Mouse (Mus musculus) midbrain, postnatal 0 days (tissue): ENCODE results near the gene Gm13288. TPM values are rescaled to one million over a fixed set of nuclear protein-coding genes. Genes with fewer than 3 reads are reported as not detected.
"Not testable (repeated sequence)": the region's sequence is repeated elsewhere in the genome, so short reads cannot be mapped to it uniquely, and the experiment has no call there.

Experiments
- ATAC-seq: fragments of 200-750 bp; cut with Nextera tagmentation; 2 replicates; pipeline ENCODE4 v1.8.0; 2017; ENCODE audit warnings: moderate number of reproducible peaks, mild to moderate bottlenecking, moderate TSS enrichment, moderate library complexity; ENCODE audit not compliant: low FRiP score
- DNase-seq: peaks from one replicate; pipeline ENCODE4 v3.0.0-alpha.2; 2015; ENCODE audit warnings: low spot score
- H3K27ac ChIP-seq: fragments of 300-500 bp; sonication (generic); 2 replicates; pipeline ENCODE4 v1.5.1; 2014; ENCODE audit warnings: low read depth, mild to moderate bottlenecking, low read length, mixed read lengths
- H3K27me3 ChIP-seq: fragments of 300-500 bp; sonication (generic); 2 replicates; pipeline ENCODE4 v1.6.1; 2014; ENCODE audit warnings: low read length, control low read depth, mixed read lengths; ENCODE audit not compliant: insufficient read depth
- H3K36me3 ChIP-seq: fragments of 300-500 bp; sonication (generic); 2 replicates; pipeline ENCODE4 v1.6.1; 2014; ENCODE audit warnings: low read length, control low read depth, mixed read lengths; ENCODE audit not compliant: insufficient read depth
- H3K4me1 ChIP-seq: fragments of 300-500 bp; sonication (generic); 2 replicates; pipeline ENCODE4 v1.6.1; 2014; ENCODE audit warnings: mild to moderate bottlenecking, control low read depth, antibody characterized with exemption, low read length, mixed read lengths; ENCODE audit not compliant: insufficient read depth
- H3K4me2 ChIP-seq: fragments of 300-500 bp; sonication (generic); 2 replicates; pipeline ENCODE4 v1.6.1; 2014; ENCODE audit warnings: low read depth, mild to moderate bottlenecking, low read length, mixed read lengths; ENCODE audit not compliant: poor library complexity, severe bottlenecking
- H3K4me3 ChIP-seq: fragments of 300-500 bp; sonication (generic); 2 replicates; pipeline ENCODE4 v1.5.1; 2014; ENCODE audit warnings: low read depth, mild to moderate bottlenecking, low read length, moderate library complexity
- H3K9ac ChIP-seq: fragments of 300-500 bp; sonication (generic); replicated peaks from 2 replicates; pipeline ENCODE4 v1.6.1; 2014; ENCODE audit warnings: mild to moderate bottlenecking, low read length, moderate library complexity, mixed read lengths; ENCODE audit not compliant: poor library complexity, severe bottlenecking
- H3K9me3 ChIP-seq: fragments of 300-500 bp; sonication (generic); 2 replicates; pipeline ENCODE4 v1.6.1; 2016; ENCODE audit warnings: low read length, control low read depth
- CTCF ChIP-seq: IDR thresholded peaks from 2 replicates; pipeline ENCODE4 v1.5.1; 2016; ENCODE audit warnings: antibody characterized with exemption, mild to moderate bottlenecking
- WGBS: fragments of 180-500 bp; shearing (Covaris S2); extraction: QIAGEN DNeasy Blood & Tissue Kit; methylation state at CpG from one replicate; pipeline ENCODE4 v1.1.7; 2014; 5-methylcytosine and 5-hydroxymethylcytosine counted together
- polyA plus RNA-seq: library from polyadenylated mRNA; unstranded; fragments of >200 nt; fragmentation: Nextera tagmentation; extraction: Ambion mirVana; gene quantifications from 2 replicates; pipeline ENCODE4 v1.2.1, GENCODE M21; 2015
- total RNA-seq: library from RNA; depleted of rRNA; stranded (reverse); fragments of >200 nt; gene quantifications from 2 replicates; pipeline ENCODE4 v1.2.3, GENCODE M21; 2014

Gene Gm13288
- total and polyA plus RNA-seq, 2 experiments from 2014 or later, result not detected

GRCm38 (mm10) chr4:88782335-88782734 is 23.0 kb upstream of the Gm13288 start:
- not testable (repeated sequence) for H3K27ac ChIP-seq, H3K9ac ChIP-seq, ATAC-seq, H3K4me2 ChIP-seq, H3K4me3 ChIP-seq, H3K4me1 ChIP-seq, DNase-seq, H3K27me3 ChIP-seq, H3K9me3 ChIP-seq, H3K36me3 ChIP-seq
- 0 out of 2 replicates have a peak, but pooled peaks have one; percentile 12 for TF ChIP-seq CTCF
- WGBS, result no CpG with 5 or more reads among the region's 31 CpGs

- H3K27me3 ChIP-seq, H3K4me2 ChIP-seq, H3K27ac ChIP-seq, H3K36me3 ChIP-seq, ATAC-seq, H3K9ac ChIP-seq, H3K4me3 ChIP-seq, DNase-seq, H3K4me1 ChIP-seq, H3K9me3 ChIP-seq: not testable (repeated sequence)
- WGBS, result no CpG with 5 or more reads among the region's 27 CpGs
Measured at GRCm38 (mm10) chr4:88785409-88785808, 19.9 kb upstream of the Gm13288 start, which contains the start of gene Gm13276. TSS of gene Gm13276 (plus strand) at chr4:88785709.

GRCm38 (mm10) chr4:88788402-88788801 is 16.9 kb upstream of the Gm13288 start, which contains the start of gene Gm13277:
TSS of gene Gm13277 (plus strand) at chr4:88788632.
- H3K9me3 ChIP-seq, H3K4me3 ChIP-seq, H3K4me2 ChIP-seq, H3K9ac ChIP-seq, H3K27me3 ChIP-seq, DNase-seq, H3K36me3 ChIP-seq, H3K4me1 ChIP-seq, H3K27ac ChIP-seq, ATAC-seq: not testable (repeated sequence)
- no CpG with 5 or more reads among the region's 28 CpGs for WGBS
- TF ChIP-seq CTCF, result peak; percentile 59

- WGBS, result no CpG with 5 or more reads among the region's 28 CpGs
- not testable (repeated sequence) for DNase-seq, H3K27me3 ChIP-seq, H3K36me3 ChIP-seq, H3K27ac ChIP-seq, H3K9me3 ChIP-seq, H3K4me1 ChIP-seq, H3K4me3 ChIP-seq, H3K9ac ChIP-seq, ATAC-seq, H3K4me2 ChIP-seq
Measured at GRCm38 (mm10) chr4:88791250-88791649, 14.1 kb upstream of the Gm13288 start, which contains the start of gene Gm13278. TSS of gene Gm13278 (plus strand) at chr4:88791550.

- H3K4me2 ChIP-seq, H3K27me3 ChIP-seq, H3K36me3 ChIP-seq, DNase-seq, H3K9me3 ChIP-seq, ATAC-seq, H3K4me1 ChIP-seq, H3K9ac ChIP-seq, H3K27ac ChIP-seq, H3K4me3 ChIP-seq: not testable (repeated sequence)
- WGBS, result 0% methylated on average over 8 of the region's 52 CpGs
- TF ChIP-seq CTCF, result peak; percentile 39
Measured at GRCm38 (mm10) chr4:88793936-88794675, 11.2 kb upstream of the Gm13288 start, which contains the start of gene Gm13275. TSS of gene Gm13275 (plus strand) at chr4:88794487.

GRCm38 (mm10) chr4:88797097-88797496 is 8.2 kb upstream of the Gm13288 start, which contains the start of gene Gm13279:
TSS of gene Gm13279 (plus strand) at chr4:88797397.
- H3K4me2 ChIP-seq, H3K4me3 ChIP-seq, H3K4me1 ChIP-seq, ATAC-seq, DNase-seq, H3K27ac ChIP-seq, H3K27me3 ChIP-seq, H3K9me3 ChIP-seq, H3K9ac ChIP-seq, H3K36me3 ChIP-seq: not testable (repeated sequence)
- no CpG with 5 or more reads among the region's 28 CpGs for WGBS

GRCm38 (mm10) chr4:88799365-88799764 is 6.0 kb upstream of the Gm13288 start, which contains the start of gene Gm13285:
TSS of gene Gm13285 (plus strand) at chr4:88799665.
- 17% methylated on average over 3 of the region's 7 CpGs for WGBS
- H3K4me3 ChIP-seq, H3K9ac ChIP-seq, H3K27ac ChIP-seq, H3K27me3 ChIP-seq, H3K9me3 ChIP-seq, DNase-seq, H3K4me1 ChIP-seq, H3K36me3 ChIP-seq, H3K4me2 ChIP-seq, ATAC-seq: not testable (repeated sequence)

GRCm38 (mm10) chr4:88802954-88803353 is 2.4 kb upstream of the Gm13288 start, which contains the start of gene Gm13287:
TSS of gene Gm13287 (plus strand) at chr4:88803254.
- H3K36me3 ChIP-seq, result not testable (repeated sequence)

More at GRCm38 (mm10) chr4:88802954-88803353, 2.4 kb upstream of the Gm13288 start, which contains the start of gene Gm13287:
- not testable (repeated sequence) for H3K4me2 ChIP-seq, H3K27ac ChIP-seq, H3K4me1 ChIP-seq, H3K4me3 ChIP-seq, DNase-seq, ATAC-seq, H3K27me3 ChIP-seq, H3K9ac ChIP-seq, H3K9me3 ChIP-seq
- no CpG with 5 or more reads among the region's 29 CpGs for WGBS
